Mouse (Mus musculus) spleen, adult 2 months (tissue): Measurements from ENCODE around the gene Nav2. TPM values are rescaled to one million over a fixed set of nuclear protein-coding genes. Genes with fewer than 3 reads are reported as not detected.

Experiments used
- DNase-seq, 2 experiments: peaks; one replicate each; pipeline versions ENCODE4 v3.0.0 to v3.0.0-alpha.2; 2012 to 2021; ENCODE audit warnings: low spot score in 2 of 2, low read depth in 1 of 2
- H3K27ac ChIP-seq: fragments of 200-500 bp; 2 replicates; pipeline ENCODE4 v1.5.1; 2012; ENCODE audit warnings: low read length, inconsistent platforms; ENCODE audit not compliant: insufficient read depth
- H3K27me3 ChIP-seq: fragments of 200-500 bp; 2 replicates; pipeline ENCODE4 v1.6.1; 2012; ENCODE audit warnings: mild to moderate bottlenecking, moderate library complexity, low read length, inconsistent platforms; ENCODE audit not compliant: control insufficient read depth, insufficient read depth
- H3K36me3 ChIP-seq: fragments of 200-500 bp; 2 replicates; pipeline ENCODE4 v1.6.1; 2012; ENCODE audit warnings: mild to moderate bottlenecking, low read length, inconsistent platforms; ENCODE audit not compliant: control insufficient read depth, insufficient read depth
- H3K4me1 ChIP-seq: fragments of 200-500 bp; 2 replicates; pipeline ENCODE4 v1.6.1; 2011; ENCODE audit warnings: inconsistent platforms; ENCODE audit not compliant: control insufficient read depth, insufficient read depth, insufficient read length
- H3K4me3 ChIP-seq: fragments of 200-500 bp; 2 replicates; pipeline ENCODE4 v1.5.1; 2011; ENCODE audit warnings: mild to moderate bottlenecking, inconsistent platforms; ENCODE audit not compliant: insufficient read depth, insufficient read length; ENCODE audit errors: extremely low read depth
- CTCF ChIP-seq: fragments of 200-500 bp; IDR thresholded peaks from 2 replicates; pipeline ENCODE4 v1.5.1; 2011; ENCODE audit warnings: mild to moderate bottlenecking, inconsistent platforms; ENCODE audit not compliant: insufficient read depth, insufficient read length, insufficient replicate concordance; ENCODE audit errors: extremely low read depth
- POLR2A ChIP-seq: fragments of 200-500 bp; IDR thresholded peaks from 2 replicates; pipeline ENCODE4 v1.6.1; 2011; ENCODE audit warnings: low read depth, low read length, inconsistent platforms
- WGBS: fragments of 180-500 bp; shearing (Covaris S2); methylation state at CpG from one replicate; pipeline ENCODE4 v1.1.7; 2018; 5-methylcytosine and 5-hydroxymethylcytosine counted together
- polyA plus RNA-seq: library from polyadenylated mRNA; depleted of rRNA; stranded (reverse); fragments of >200 nt; gene quantifications from 2 replicates; pipeline ENCODE4 v1.2.3, GENCODE M21; 2012

Gene Nav2
- polyA plus RNA-seq, 1 experiment = 3.5 TPM

GRCm38 (mm10) chr7:49234288-49234687 lies 325.8 kb downstream of the Nav2 start:
- H3K4me3 ChIP-seq = no peak overlapping the region
- WGBS = 69% methylated on average over 8 of the region's 8 CpGs

DNA sequence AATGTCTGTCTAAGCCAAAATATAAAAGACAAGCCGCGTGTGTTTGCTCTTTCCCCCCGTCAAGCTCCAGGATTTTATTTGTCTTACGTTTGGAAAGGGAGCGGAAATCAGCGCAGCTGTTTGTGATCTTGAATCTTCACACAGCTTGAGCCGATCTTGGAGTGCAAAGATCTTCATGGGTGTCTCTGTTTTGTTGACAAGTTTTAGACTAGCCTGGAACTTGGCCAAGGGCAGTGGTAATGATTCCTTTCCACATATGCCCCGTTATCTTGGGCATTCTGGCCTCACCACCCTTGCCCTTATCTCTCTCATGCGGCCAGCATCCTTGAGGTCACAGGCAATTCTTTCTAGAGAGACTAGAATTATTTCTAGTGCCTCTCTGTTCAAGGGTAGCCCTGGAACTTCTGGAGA lies 326.8 kb downstream of the Nav2 start:
- no peak overlapping the region for H3K4me3 ChIP-seq
- no peak for TF ChIP-seq CTCF
- TF ChIP-seq POLR2A = no peak
- H3K27me3 ChIP-seq = no peaks in the 10 kb centered on the region
- no peak overlapping the region for H3K27ac ChIP-seq
- H3K4me1 ChIP-seq = no peaks in the 10 kb centered on the region
- DNase-seq = no peak
- H3K36me3 ChIP-seq = no peaks in the 10 kb centered on the region
- WGBS = 80% methylated on average over 9 of the region's 9 CpGs

More at GRCm38 (mm10) chr7:49234288-49234687, 325.8 kb downstream of the Nav2 start:
- no peaks in the 10 kb centered on the region for H3K4me1 ChIP-seq
- TF ChIP-seq CTCF (no peak), POLR2A (no peak)
- H3K27me3 ChIP-seq = no peaks in the 10 kb centered on the region
- no peaks in the 10 kb centered on the region for H3K36me3 ChIP-seq
- no peak overlapping the region for H3K27ac ChIP-seq
- DNase-seq = no peak

DNA sequence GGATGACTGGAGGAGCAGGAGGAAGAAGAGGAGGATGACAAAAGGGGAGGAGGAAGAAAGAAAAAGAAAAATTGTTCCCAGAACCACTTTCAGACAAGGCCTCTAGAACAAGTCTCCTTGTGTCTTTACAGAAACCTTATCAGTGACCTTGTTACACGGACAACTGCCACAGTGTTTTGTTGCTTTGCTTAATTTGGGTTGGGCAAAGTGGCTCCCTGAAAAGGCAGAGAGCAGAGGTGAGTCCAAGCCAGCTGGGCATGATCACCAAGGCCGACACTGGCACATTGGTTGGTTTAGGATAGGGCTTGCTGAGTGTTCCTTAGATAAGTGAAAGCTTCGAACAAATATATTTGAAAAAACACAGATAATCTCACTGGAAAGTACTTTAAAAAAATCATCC lies 327.3 kb downstream of the Nav2 start:
- 72% methylated on average over 3 of the region's 3 CpGs for whole genome bisulfite sequencing
- Histone ChIP-seq H3K36me3 (no peaks in the 10 kb centered on the region), H3K27me3 (no peaks in the 10 kb centered on the region), H3K27ac (no peak overlapping the region), H3K4me1 (no peaks in the 10 kb centered on the region), H3K4me3 (no peak overlapping the region)
- TF ChIP-seq POLR2A = no peak
- no peak for DNase-seq

DNA sequence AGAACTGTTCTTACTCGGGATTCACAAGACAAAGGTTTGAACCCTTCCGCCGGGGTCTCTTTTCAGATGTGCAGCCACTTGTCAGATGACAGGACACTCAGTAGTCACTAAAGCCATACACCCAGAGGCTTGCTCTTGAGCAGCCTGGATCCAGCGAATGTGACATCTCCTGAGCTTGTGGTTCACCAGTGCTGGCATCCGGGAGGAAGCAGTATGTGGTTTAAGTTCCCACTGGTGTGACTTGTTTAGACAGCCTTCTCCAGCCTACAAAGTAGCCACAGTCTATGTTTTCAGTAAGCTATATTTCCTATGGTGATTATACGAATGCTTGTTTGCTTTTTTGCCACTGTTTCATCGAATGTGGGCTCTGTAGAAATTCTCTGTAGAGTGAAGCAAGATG lies 331.9 kb downstream of the Nav2 start:
- 42% methylated on average over 7 of the region's 7 CpGs for WGBS
- no peak overlapping the region for H3K27ac ChIP-seq

DNA sequence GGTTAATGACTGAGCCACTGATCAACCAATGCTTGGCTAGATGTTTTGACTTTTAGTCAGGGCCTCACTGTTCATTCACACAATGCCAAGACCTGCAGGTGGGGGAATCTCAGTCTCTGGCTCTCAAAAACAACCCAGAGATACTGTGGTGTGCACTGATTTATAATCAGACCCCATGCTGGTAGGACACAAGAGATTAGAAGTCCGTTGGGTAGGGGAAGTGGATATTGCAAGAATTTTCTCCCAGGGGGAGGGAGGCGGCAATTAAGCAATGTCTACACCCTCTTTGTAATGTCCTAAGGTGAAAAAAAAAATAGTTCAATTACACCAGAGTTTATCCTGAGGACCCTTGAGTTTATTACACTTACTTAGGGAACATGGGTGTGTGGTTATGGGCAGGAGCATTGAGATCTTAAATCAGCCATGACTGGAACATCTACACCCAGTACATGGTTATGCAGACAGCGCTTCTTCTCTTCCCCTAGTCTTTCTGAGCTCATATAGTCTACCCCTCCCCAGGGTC lies 332.8 kb downstream of the Nav2 start:
- Histone ChIP-seq H3K36me3 (no peaks in the 10 kb centered on the region), H3K27me3 (no peaks in the 10 kb centered on the region), H3K4me1 (peaks cover 5% of the 10 kb centered on the region; the same call in 1 of the 2 replicates), H3K4me3 (no peak overlapping the region), H3K27ac (no peak overlapping the region)
- no peak for DNase-seq
- WGBS = 58% methylated on average over 3 of the region's 3 CpGs
- TF ChIP-seq CTCF (no peak), POLR2A (no peak)

More for the DNA sequence above, 331.9 kb downstream of the Nav2 start:
- Histone ChIP-seq H3K4me3 (no peak overlapping the region), H3K27me3 (no peaks in the 10 kb centered on the region), H3K36me3 (no peaks in the 10 kb centered on the region), H3K4me1 (no peaks in the 10 kb centered on the region)
- TF ChIP-seq CTCF = no peak
- TF ChIP-seq POLR2A = no peak
- no peak for DNase-seq

- H3K27me3 ChIP-seq = peaks cover 3% of the 10 kb centered on the region; the same call in 1 of the 2 replicates
- no peak overlapping the region for H3K27ac ChIP-seq
- WGBS = 78% methylated on average over 5 of the region's 5 CpGs
- no peak overlapping the region for H3K4me3 ChIP-seq
- H3K36me3 ChIP-seq = no peaks in the 10 kb centered on the region
- DNase-seq = no peak
- TF ChIP-seq CTCF (no peak), POLR2A (no peak)
- peaks cover 5% of the 10 kb centered on the region; the same call in 1 of the 2 replicates for H3K4me1 ChIP-seq
Measured at GRCm38 (mm10) chr7:49242261-49242660, 333.7 kb downstream of the Nav2 start.

GRCm38 (mm10) chr7:49243079-49243478 lies 334.6 kb downstream of the Nav2 start:
- Histone ChIP-seq H3K27me3 (peaks cover 3% of the 10 kb centered on the region; the same call in 1 of the 2 replicates), H3K4me3 (no peak overlapping the region), H3K4me1 (peaks cover 5% of the 10 kb centered on the region; the same call in 1 of the 2 replicates), H3K27ac (no peak overlapping the region), H3K36me3 (no peaks in the 10 kb centered on the region)
- TF ChIP-seq POLR2A (no peak), CTCF (no peak)
- WGBS = 83% methylated on average over 4 of the region's 4 CpGs
- DNase-seq = no peak
